Mouse (Mus musculus): ENCODE results near the gene Nupl1.

Gene Nupl1

DNA sequence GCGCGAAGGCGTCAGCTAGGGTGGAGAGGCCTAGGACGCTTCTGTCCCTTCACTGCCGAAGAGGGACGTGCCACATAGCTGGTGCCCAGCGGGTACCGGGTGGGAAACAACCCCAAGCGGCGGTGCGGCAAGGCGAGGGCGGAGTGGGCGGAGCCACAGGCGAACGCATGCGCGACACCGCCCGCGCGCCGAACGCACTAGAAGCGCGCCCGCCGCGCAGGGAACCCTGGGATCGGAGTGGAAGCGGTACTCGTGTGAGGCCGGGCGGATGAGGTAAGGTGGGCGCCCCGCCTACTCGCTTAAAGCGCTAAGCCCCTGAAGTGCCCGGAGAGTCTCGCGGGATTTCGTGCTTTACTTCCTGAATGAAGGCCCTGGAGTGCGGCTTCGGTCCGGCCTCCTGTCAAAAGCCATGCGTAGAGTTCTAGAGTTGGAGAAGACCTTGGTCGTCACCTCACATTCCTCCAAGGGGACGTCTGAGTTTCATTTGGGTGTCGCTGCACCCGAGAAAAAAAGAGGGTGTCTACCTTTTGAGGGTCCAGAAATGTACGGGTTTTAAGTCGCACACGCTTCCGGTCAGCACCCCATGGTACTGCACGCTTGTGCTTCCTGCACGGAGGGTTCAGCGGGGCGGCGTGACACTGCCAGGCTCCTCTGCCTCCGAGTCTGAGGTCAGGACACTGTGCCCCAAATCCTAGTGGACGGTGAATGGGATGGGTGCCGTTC lies at the start of gene Nupl1, which contains the start of gene Gm49336:
TSS of gene Nupl1 (minus strand) at position 151 of the 723 bp plus-strand sequence.
TSS of gene Gm49336 (minus strand) at position 227 of the 723 bp plus-strand sequence.
- in situ Hi-C loops (cut with MseI, MboI): no loop called here

DNA sequence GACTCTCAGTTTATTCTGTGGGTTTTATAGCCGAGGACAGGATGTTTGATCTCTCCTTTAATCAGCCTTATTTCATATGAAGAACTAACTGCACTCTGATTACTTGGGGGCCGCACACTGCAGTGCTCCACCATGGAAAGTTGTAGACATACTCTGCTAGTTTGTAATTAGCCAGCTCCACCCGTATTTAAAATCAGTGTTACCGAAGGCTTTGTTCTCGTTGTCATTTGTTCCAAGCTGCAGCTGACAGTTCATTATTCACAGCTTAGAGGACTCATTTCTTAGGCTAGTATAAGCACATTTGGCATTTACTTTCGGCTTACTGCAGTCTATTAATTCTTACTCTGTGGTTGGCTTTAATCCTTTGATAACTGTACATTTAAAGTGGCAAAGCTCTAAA lies 49.8 kb upstream of the Nupl1 start:
- in situ Hi-C loops (cut with MseI, MboI): loop anchor here in 1 of 2 experiments (10.0 kb wide), 1 partner anchor 64 kb away; no protein-coding TSS in a partner anchor

DNA sequence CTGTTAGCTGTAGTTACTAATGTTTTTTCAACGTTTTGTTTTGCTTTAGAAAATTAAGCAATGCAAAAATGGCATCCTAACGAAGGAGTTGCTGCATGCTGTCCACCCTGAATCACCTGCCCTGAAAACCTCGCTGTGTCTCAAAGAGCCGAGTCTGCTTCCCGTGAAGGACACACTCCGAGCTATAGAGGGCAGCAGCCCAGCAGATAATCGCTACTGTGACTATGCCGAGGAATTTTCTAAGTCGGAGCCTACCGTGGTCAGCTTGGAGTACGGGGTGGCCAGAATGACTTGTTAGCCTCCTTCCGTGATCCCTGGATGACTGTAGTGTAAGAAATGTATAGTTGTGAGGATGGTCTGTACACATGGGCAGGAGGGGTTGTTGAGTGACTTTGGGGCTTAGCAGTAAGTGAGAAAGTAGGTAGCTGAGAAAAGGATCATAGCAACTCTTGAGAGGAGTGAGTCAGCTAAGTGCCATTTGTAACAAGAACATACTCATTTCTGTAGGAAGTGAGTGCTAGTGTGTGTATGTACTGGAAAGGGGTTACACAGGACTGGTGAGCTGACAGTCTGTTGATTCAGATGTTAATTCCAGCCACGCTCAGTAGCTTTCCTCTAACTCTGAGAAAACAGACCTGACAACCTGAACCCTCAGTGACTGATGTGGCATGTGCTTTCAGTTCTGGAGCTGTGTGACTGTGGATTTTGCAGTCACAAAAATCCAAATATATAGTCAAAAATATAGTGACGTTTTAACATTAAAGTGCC lies 49.2 kb upstream of the Nupl1 start:
- in situ Hi-C loops (cut with MseI, MboI): loop anchor here in 1 of 2 experiments (10.0 kb wide), 1 partner anchor 64 kb away; no protein-coding TSS in a partner anchor

- in situ Hi-C loops (cut with MseI, MboI): no loop called here
Measured at GRCm38 (mm10) chr14:60295531-60295930, 44.3 kb upstream of the Nupl1 start.

GRCm38 (mm10) chr14:60290363-60290762 lies 39.1 kb upstream of the Nupl1 start:
- in situ Hi-C loops (cut with MseI, MboI): no loop called here

GRCm38 (mm10) chr14:60286194-60286863 lies 35.1 kb upstream of the Nupl1 start:
- in situ Hi-C loops (cut with MseI, MboI): no loop called here

- in situ Hi-C loops (cut with MseI, MboI): no loop called here
Measured at GRCm38 (mm10) chr14:60275301-60276276, 24.4 kb upstream of the Nupl1 start.

DNA sequence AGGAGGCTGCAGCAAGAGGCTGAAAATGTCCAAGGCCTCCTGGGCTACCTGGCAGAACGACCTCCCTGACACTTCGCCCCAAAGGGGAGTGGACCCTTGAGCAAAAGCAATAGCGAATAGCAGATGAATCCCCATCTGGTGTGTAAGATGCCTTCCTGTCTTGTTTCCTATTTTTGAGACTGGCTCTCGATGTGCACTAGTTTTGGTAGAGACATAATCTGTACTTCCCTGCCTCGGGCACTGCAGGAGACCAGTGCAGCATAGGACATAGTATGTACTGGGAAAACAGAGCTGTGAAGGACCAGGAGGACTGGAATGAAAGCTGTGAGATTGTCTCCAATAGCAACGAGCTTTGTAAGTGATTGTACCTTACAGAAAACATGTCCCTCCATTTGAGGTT lies 22.1 kb upstream of the Nupl1 start:
- in situ Hi-C loops (cut with MseI, MboI): no loop called here

DNA sequence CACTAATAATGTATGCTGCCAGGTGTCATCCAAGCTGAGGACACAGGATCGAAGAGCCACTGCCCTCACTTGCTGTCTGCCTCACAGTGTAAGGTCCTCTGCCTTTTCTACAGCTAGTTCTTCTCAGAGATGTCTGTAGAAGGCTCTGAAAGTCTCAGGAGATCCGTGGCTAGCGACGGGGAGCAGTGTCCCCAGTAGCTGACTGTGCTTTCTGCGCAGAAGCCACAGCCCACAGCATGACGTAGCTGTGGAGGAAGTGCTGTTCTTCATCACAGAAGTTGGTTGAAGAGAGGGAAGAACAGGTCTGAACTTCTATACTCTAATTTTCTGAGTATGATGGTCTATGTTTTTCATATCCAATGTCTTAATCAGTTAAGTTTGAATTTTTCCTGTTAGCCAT lies 18.1 kb upstream of the Nupl1 start:
- in situ Hi-C loops (cut with MseI, MboI): no loop called here

DNA sequence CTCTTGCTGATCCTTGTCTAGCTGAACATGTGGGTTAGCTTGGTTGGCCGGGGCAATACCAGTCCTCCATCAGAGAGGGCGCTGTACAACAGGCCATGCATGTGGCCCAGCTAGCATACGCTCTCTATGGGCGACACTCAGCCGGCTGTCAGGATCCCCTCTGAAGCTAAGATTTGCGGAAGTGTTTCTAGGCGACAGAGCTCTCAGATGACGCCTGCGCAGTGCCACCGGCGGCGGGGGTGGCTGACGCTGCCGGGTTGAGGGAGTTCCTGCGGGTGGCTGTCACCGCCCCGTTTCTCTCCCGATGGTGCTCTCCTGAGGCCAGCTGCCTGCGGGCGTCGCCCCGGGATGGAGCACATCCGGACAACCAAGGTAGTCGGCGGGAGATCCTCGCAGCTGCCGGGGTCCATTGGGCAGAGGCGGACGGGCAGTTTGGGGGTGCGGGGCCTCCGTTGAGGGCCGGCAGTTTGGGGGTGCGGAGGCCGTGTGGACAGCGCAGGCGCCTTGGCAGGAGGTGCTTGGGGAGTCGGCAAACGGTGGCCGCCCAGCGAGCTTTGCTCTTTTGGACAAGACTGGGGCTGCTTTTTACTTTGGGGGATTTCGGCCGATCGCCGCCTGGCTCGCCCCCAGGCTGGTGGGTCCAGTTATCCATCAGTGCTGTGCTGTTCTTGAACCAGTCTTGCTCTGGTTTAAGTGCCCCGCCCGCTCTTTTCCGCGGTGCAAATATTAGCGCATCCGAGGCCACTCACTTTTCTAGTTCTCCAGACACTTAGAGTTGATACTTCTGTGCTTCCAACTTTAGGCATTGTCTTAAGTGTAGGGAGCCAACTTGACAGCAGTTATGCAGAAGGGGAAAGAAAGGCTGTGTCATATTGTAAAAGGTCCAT lies 14.0 kb upstream of the Nupl1 start, which contains the start of gene Mtmr6:
TSS of gene Mtmr6 (plus strand) at position 239 of the 887 bp plus-strand sequence.
- in situ Hi-C loops (cut with MseI, MboI): no loop called here

GRCm38 (mm10) chr14:60262316-60262715 lies 11.1 kb upstream of the Nupl1 start:
- in situ Hi-C loops (cut with MseI, MboI): no loop called here

DNA sequence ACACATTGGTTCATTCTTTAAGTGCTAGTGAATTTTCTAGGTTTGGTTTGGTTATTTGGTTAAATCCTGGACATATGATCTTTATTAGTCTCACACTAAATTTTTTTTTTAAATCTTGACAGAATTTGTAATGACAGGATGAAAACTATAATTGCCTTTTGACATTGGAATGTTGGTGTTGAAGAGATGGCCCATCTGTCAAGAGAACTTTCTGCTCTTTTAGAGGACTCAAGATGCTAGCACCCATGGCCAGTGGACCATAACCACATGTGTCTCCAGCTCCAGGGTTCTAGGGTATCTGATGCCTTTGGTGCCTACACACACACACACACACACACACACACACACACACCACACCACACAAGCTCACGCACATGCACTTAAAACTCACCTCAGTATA lies 6.6 kb upstream of the Nupl1 start:
- in situ Hi-C loops (cut with MseI, MboI): no loop called here

DNA sequence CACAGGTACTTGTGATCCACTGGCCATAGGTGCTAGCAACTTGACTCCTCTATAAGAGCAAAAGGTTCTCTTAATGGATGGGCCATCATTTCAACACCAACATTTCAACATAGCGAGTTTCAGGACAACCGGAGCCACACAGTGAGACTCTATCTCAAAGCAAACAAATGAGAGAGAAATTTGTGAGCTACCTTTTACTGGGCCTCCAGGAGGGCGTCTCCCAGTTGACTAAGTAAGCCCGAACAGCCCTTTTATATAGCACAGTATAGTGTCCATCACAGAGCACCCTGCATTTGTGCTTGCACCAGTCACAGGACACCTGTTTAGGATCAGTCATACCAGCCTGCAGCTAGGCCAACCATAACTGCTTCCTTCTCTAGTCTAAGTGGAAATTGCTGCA lies 5.9 kb upstream of the Nupl1 start:
- in situ Hi-C loops (cut with MseI, MboI): no loop called here

- in situ Hi-C loops (cut with MseI, MboI): no loop called here
Measured at GRCm38 (mm10) chr14:60256356-60256755, 5.1 kb upstream of the Nupl1 start.

DNA sequence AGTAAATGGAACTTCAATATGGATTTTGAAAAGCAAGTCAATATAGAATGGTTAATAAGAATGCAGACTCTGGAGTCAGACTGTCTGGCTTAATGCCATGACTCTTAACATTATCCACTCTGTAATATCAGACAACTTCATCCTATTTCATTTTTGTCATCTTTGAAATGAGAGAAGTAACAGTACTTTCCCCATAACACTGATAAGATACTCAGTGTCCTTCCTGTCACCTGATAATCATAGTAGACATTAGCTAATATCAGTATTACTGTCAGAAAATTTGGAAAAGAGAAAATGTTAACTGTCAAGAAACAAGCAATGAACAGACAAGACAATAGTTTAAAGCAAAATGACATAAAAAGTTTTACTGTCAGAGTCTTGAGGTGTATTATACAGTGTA lies 3.5 kb upstream of the Nupl1 start:
- in situ Hi-C loops (cut with MseI, MboI): no loop called here

DNA sequence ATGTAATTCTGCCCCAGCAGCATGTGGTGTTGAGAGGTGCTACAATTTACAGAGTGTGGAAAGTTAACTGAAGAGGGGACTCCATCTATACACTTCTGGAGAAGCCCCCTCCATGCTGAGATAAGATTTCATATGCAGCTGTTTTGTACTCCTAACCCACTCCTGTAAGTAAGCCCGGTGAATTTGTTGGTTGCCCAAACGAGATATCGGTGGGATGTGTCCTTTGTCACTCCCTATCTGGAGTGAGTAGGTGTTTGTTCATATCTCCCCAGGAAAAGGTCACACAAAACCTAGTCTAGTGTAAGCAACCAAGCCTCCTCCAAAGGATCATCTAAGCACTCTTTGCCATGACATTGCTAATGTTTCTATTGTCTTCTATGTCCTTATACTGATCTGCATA lies 2.2 kb upstream of the Nupl1 start:
- in situ Hi-C loops (cut with MseI, MboI): no loop called here

GRCm38 (mm10) chr14:60252004-60253000 lies 1.1 kb upstream of the Nupl1 start:
- in situ Hi-C loops (cut with MseI, MboI): no loop called here

GRCm38 (mm10) chr14:60250879-60251278 lies 352 bp downstream of the Nupl1 start:
- in situ Hi-C loops (cut with MseI, MboI): no loop called here

DNA sequence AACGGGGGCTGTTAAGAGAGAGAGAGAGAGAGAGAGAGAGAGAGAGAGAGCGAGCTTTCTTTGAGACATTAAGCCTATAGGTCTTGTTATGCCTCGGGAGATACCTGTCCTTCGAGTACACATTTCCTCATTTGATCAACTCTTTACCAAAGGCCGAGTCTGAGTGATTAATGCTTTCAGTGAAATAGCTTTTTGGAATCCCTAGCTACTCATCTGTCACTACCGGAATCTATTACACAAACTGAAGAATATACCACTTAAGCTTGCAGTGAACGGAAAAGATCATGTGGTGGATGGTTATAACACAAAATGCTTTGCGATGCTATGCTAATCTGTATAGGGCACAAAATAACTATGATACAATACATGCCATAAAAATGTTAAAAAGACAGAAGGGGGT lies 865 bp downstream of the Nupl1 start:
- in situ Hi-C loops (cut with MseI, MboI): no loop called here
